Mouse (Mus musculus) cerebellum, adult (tissue): ENCODE measurements at regions not wholly inside any gene's neighbourhood (a gene's known extent, or its start where the extent isn't known, plus 50 kb on each side); places are given as distances from the start of the nearest gene placed in this dataset.

Source experiments
- ATAC-seq: cut with Nextera tagmentation; 2 replicates; pipeline ENCODE4 v1.9.2; 2017; ENCODE audit warnings: mild to moderate bottlenecking, moderate library complexity, mixed read lengths; ENCODE audit not compliant: insufficient number of reproducible peaks, low FRiP score, low TSS enrichment

DNA sequence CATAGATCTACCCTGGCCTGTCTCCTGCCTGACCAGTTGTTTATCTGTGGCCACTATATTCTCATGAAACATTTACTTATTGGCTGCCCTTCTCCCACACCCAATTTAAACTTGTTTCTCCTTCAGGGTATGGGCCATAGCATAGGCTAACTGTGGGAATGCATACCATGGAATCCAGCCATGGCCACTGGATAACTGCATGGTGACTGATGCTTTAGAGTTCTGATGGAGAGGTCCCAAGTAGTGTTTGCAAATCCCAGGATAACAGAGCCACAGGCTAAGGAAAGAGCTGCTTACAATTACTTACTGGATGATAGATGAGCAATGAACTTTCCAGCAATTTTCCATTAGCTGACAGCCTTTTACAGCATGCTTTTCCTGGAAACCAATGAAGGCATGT, 139.5 kb upstream of the Sstr4 start:
- no peak for ATAC-seq

DNA sequence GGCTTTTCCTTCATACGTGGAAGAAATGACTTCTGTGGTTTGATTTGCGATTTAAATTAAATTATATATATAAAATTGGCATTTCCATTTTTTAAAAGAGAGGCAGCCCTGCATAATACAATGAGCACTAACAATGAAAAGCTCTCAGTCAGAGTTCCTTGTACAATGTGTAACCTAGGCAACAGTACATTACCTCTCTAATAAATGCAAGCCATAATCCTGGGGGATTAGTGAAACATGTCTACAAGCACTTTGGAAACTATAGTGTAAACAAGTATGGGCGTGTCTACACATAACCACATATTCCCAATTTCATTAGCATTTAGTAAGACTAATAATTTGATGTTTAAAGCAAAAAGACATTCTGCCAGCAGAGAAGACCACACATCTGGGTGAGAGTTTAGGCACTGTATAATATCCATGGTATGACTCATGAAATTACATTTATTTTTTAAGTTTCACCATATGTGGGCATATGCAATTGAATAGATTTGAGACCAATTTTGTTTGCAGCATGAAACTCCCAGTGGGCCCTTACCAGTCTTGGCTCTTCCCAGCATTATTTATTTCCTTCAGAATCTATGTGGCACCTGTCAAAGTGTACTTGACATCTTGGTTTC, 130.9 kb upstream of the Sstr4 start:
- no peak for ATAC-seq

DNA sequence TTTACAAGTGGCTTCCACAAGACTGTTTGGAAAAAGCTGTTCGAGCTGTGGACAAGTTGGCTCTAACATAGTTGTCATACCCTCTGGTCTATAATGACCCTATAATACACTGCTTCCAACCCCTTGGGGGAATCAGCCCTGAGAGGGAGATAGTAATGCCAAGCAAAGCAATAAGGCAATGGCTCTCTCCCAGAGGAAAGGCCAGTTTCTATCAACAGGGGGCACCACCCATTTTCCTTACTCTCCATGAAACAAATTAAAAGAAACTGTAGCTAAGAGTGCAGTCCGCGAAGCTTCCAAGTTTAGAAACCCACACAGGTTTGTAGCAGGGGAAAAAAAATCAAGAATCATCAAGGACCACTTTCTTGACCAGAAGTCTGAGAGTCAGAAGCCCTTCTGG, 115.9 kb upstream of the Sstr4 start:
- no peak for ATAC-seq

DNA sequence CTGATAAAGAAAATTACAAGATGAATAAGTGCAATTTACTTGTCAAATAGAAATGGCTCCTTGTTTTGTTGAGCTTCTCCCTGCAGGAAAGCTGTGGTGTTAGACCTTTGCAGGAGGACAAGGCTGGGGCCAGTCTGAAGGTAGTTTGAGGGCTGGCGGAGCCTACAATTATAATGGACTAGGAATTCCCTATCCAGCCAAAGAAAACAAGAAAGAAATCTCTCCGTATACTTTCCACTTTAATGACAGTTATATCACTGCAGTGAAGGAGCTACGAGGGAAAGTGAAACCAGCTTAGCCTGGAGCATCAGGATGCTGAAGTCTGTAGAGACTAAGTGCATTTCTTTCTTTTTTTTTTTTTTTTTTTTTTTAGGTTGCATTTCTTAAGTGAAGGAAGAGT, 104.8 kb upstream of the Sstr4 start:
- no peak for ATAC-seq

DNA sequence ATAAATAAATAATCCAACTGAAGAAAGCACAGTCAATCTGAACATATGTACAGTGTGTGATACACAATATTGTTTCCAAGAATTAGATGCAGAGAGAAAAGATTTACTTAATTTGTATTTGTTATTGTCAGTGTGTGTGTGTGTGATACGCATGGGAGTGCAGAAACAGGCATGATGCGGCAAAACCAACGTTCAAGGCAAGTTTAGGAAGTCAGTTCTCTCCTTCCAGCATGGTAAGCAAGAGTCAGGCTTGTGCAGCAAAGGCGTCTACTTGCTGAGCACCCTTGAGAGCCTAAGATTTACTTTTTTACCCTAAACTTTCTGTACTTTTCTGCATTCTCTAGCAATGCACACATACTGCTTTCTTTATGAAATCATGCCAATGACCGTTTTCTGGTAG, 102.7 kb upstream of the Sstr4 start:
- ATAC-seq: no peak

DNA sequence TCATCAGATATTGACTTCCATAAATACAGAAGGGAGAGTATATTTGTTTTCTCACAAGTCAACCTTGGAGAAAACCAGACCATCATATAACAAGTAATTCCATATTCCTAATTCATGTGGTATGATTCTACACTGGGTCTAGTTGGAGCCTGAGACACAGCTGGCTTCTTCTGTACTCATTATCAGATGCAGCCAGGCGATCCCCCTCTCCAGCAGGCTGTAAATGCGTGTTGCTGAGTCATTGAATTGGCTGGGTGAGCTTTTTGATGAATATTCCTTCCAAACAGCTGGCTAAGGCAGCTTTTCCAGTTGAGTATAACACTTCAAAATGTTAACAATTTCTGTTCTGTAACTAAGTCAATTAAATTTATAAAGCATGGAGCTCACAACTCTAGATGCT, 102.2 kb upstream of the Sstr4 start:
- no peak for ATAC-seq

DNA sequence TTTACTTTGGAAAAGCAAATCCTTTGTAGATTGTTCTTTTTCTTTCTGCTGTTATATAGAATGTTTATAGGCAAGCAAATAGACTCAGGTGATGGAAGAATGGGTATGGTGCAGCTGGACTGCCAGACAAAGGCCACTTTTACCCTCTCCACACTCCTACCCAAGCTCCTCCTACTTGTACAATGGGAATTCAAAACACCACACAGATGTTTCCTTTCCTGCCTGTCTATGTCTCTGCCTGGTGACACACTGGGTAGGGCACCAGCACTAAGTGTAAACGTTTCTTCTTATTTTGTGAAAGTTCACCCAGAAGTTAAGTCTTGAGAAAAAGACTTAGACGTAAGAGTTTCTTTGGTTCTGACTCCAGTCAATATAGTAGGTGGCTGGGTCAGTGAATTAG, 94.3 kb upstream of the Sstr4 start:
- no peak for ATAC-seq

DNA sequence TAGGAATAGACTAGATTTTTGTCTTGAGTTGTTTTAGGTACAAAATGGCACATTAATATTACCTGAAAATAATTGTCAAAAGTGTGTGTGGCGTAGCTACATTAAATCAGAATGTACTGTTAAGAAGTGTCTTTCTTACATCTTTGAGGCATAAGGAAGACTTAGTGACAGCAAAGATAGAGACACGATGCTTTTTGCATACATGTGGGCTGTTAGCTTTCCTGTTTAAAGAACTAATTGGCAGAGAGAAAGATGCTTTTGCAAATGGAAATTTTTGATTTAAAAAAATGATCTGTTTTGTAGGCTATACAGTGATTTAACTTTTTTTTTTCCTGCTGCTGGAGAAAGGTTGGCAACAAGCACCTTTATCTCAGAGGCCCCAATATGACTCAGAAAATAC, 82.9 kb upstream of the Sstr4 start:
- no peak for ATAC-seq

DNA sequence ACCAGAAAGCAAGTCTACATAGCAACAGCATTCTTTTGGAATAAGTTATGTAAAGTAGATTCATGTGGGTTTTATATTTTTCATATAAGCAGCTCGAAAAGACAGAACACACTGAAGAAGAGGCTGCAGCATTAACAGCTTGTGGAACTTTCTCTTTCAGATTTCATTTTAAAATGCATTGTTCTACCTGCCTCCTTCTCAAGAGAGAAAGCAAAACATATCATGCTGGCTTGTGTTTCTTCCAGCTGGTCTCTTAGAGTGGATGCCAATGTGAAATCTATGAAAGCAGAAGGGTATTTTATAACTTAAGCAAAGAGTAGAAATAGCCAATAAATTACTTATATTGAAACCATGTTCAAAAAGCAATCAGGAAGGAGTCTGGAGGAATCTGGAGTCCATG, 74.2 kb upstream of the Sstr4 start:
- ATAC-seq: no peak

DNA sequence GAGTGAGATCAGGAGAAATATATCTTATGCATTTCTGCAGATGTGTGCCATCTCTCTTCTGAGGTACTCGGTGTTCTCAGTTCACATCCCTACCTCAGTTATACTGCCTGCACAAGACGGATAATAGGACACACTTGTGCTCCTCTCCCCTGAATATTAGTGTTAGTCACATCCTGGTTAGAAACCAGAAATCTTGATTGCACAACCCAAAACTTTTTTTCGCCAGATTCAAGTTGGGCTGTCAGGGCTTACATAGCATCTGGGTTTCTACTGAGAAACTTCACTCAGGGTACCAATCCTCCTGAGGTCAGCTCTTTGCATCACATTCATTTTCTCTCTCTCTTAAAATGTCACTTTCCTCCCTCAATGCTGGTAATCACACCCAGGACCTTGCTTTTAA, 69.8 kb upstream of the Sstr4 start:
- ATAC-seq: no peak

DNA sequence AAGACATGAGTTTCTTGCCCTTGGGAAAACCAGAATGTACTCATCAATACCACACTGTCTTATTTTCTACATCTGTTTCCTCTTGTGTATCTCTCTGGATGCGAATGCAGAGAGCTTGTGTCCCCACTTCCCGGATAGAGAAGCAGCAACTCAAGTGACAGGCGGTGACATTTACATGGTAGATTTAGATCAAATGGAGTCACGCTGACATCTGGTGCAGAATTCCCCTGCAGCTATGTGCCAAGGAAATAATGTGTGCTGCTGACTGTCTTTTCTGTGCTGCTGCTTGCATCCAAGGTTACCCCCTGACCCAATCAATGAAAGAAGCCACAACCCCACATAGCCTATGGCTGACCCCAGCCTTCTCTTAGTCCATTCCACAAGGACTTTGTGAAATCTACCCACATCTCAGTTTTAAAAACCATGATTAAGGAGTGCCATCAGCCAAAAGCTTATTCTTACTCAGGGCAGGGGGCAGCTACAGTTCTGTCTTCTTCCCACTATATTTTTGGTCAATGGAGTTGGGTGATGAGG, 69.2 kb upstream of the Sstr4 start:
- no peak for ATAC-seq

DNA sequence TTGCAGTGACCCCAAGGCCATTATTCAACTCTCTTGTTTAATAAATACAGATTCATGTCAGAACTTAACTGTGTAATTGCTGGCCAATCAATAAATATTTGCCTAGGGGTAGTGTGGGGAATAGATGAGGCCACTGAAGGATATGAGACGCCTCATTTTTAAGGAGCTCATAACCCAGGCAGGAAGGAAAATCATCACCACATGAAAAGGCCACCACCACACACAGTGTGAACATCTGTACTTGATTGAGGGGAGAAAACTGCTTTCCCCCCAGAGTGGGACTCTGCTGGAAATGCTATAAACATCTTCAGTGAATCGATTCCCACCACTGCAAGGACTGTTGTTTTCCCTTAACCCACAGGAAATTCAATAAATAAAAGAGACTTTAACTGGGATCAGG, 68.7 kb upstream of the Sstr4 start:
- ATAC-seq: no peak

DNA sequence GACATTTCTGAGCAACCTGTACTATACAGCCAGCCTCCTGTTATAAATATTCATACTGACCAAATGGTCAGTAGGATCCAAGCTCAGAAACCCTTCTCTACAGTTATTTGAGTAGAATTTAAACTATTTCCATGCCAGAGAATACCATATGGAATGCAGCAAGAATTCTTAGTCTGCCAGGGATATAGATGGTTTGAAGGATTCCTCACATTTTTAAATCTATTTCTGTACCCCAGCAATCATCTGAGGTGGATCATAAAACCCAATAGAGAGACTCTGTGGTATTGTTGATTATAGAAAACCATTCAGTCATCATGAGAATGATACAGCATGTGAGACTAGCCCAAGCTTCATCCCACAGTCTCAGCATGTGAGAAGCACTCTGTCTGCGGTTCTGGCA, 67.6 kb upstream of the Sstr4 start:
- no peak for ATAC-seq

DNA sequence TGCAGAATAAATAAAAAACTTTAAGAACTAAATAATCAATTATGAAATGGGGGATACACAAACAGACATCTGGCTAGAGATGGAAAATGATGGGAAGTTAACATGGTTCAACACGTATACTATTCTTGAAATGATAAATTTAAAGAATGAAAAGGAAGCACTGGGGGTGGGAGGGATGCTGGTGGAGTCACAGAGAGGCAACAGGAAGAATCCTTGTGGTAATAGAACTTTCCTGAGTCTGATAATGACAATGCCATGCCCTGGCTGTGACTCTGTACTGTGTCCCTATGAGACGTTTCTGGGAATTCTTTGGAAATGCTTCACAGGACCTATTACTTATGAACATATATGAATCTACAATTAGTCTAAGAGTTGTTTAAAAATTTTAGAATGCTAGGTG, 64.8 kb upstream of the Sstr4 start:
- no peak for ATAC-seq

DNA sequence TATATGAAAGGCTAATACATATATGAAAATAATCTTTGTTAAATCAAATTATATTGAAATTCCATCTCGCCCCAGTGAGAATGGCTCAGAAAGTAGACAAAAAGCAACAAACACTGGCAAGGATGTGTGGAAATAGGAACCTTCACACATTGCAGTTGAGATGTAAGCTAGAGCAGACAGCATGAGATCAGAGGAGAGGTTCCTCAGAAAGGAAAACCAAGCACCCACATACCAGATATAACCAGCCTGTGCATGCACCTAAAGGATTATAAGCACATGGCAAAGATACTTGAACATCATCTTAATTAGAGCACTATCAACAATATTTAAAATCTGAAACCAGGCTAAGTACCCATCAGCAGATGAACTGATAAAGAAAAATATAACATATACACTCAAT, 60.6 kb upstream of the Sstr4 start:
- ATAC-seq: no peak

DNA sequence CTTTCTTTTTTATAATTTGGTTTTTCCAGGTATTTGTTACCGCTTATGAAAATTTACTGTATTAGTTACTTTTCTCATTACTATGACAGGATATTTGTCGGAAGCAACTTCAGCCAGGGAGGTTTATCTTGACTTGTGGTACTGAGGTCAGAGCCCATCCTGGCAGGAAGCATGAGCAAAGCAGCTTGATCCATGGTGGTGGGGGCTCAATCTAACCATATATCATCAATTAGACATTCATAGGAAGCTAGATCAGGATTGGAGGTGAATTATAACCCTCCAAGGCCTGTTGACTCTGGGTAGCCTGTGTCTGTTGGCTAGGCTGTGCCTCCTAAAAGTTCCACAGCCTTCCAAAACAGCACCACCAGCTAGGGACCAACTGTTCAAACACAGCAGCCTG, 58.5 kb upstream of the Sstr4 start:
- no peak for ATAC-seq

DNA sequence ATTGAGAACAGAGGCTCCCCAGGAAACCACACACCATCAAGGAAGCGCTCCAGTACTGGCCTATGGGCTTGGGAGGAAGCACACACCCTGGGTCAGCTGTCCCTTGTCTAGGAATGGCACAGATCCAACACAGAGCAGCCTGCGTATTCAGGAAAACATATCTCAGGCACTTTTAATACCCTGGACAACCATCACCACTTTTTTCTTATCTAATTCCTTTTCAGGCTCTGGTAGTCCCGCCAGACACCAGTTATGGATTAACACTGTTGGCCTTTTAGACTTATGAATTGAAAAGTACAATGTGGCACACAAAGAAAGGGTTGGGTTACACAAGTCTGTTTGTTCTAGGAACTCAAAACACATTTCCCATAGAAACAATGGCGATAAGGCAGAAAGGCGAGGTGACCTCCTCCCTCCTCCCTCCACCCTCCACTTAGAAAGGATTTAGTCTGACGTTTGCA, 56.8 kb upstream of the Sstr4 start:
- ATAC-seq: no peak; the same call in 1 of the 2 replicates

DNA sequence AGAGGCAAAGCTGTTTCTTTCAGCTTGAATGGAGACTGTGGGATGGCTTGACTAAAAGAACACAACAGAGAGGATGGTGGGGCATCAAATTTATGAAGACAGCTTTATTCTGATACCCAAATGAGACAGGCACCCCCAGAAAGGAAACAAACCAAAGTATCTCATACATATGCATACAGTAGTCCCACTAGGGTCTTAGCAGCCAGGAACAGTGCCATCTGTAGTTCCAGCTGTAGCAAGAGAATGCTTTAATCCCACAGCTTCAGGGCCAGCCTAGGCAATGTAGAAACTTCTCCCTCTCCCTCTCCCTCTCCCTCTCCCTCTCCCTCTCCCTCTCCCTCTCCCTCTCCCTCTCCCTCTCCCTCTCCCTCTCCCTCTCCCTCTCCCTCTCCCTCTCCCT, 56.2 kb upstream of the Sstr4 start:
- ATAC-seq: no peak

DNA sequence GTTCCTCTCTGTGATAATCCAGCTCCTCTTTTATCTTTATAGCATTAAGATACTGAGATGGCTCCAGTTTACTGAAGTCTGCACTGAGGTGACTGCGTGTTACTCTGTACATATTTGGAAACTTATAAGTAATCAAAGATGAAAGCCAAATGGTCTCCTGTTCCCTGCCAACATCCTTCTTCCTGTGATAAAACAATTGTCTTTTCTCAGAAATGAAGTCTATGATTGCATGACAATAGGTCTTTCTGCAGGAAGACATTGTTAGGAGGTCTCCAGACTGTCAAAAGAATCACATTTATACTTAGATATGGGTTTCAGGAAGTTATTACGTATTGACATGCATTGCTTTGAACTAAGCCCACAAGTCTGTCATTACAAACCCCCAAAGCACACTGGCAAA, 51.0 kb upstream of the Sstr4 start:
- ATAC-seq: no peak
